ENCODE assay signal across 9 mouse cellular contexts in genomic region chr15:7137607-7138006, GRCm38 (mm10). TPM values are rescaled to one million over a fixed set of nuclear protein-coding genes. Genes with fewer than 3 reads are reported as not detected.
DNase-seq lines count a peak whose midpoint lies in the region; ATAC-seq and TF ChIP-seq lines count a peak whose summit lies in the region.
"Had no signal": no experiment of that assay in that cellular context is flagged by ENCODE, and none has a peak within 500 bp of the region (broad histone marks: within the 10 kb centered on the region; RNA-seq: fewer than 3 reads in every experiment).

No protein-coding gene starts in this region.

- TF ChIP-seq CTCF in intestine, postnatal 0 days (IDR thresholded peaks at IDR 0.05; ENCODE audit: low read depth), result no peak

- DNase-seq in kidney, adult 11 months, result peak; percentile 81
- DNase-seq in kidney, postnatal 4 days, result peak; percentile 32 to 53
- peak; percentile 72 for DNase-seq in lung, postnatal 25 days (ENCODE audit: low spot score)
- no peak for DNase-seq in c-Kit-positive CD71-positive TER-119-positive erythroid progenitor cells, embryonic 14.5 days (ENCODE audit: low spot score)
- DNase-seq in B cell, adult 2 months, result no peak

- H3K27ac ChIP-seq in kidney, embryonic 14.5 days (ENCODE audit: low read depth, low read length), result no peak overlapping the region
- no peak overlapping the region for H3K27ac ChIP-seq in intestine, postnatal 0 days (ENCODE audit: low read depth, low read length)
- H3K27ac ChIP-seq: hindbrain, embryonic 12.5 days had no signal

- no peaks in the 10 kb centered on the region for H3K9me3 ChIP-seq in kidney, embryonic 14.5 days (ENCODE audit: control insufficient read depth, low read length)
- H3K9me3 ChIP-seq in intestine, postnatal 0 days (ENCODE audit: control insufficient read depth), result no peaks in the 10 kb centered on the region
- H3K9me3 ChIP-seq: hindbrain, embryonic 12.5 days had no signal

- H3K4me2 ChIP-seq in kidney, embryonic 14.5 days (replicated peaks; ENCODE audit: low read depth, low read length), result no peak overlapping the region
- H3K4me2 ChIP-seq in intestine, postnatal 0 days (replicated peaks; ENCODE audit: low read depth), result 0 out of 2 replicates have a peak overlapping the region, but pooled peaks have one; percentile 24
- H3K4me2 ChIP-seq: hindbrain, embryonic 12.5 days had no signal

- no peaks in the 10 kb centered on the region for H3K27me3 ChIP-seq in kidney, embryonic 14.5 days (ENCODE audit: control insufficient read depth, insufficient read depth, low read length)
- no peaks in the 10 kb centered on the region for H3K27me3 ChIP-seq in intestine, postnatal 0 days (replicated peaks; ENCODE audit: control insufficient read depth, insufficient read depth, low read length)

- no peak overlapping the region for H3K4me3 ChIP-seq in kidney, embryonic 14.5 days (ENCODE audit: low read length)
- H3K4me3 ChIP-seq in intestine, postnatal 0 days (ENCODE audit: low read depth, low read length), result no peak overlapping the region
- H3K4me3 ChIP-seq: hindbrain, embryonic 12.5 days had no signal

- WGBS in kidney, embryonic 14.5 days, result 48% methylated on average over 12 of the region's 12 CpGs
- 32% methylated on average over 12 of the region's 12 CpGs for WGBS in intestine, postnatal 0 days

- no peak for ATAC-seq in kidney, embryonic 14.5 days (ENCODE audit: low FRiP score, low TSS enrichment)
- ATAC-seq in intestine, postnatal 0 days, result peak; percentile 50
- no peak for ATAC-seq in inflammation-experienced regulatory T-cells, adult 6 months

- H3K36me3 ChIP-seq in kidney, embryonic 14.5 days (ENCODE audit: control insufficient read depth, insufficient read depth, low read length), result no peaks in the 10 kb centered on the region
- H3K36me3 ChIP-seq in intestine, postnatal 0 days (ENCODE audit: control insufficient read depth, insufficient read depth), result no peaks in the 10 kb centered on the region
- H3K36me3 ChIP-seq: hindbrain, embryonic 12.5 days had no signal

- no peak overlapping the region for H3K9ac ChIP-seq in kidney, embryonic 14.5 days (ENCODE audit: low read depth, low read length)
- H3K9ac ChIP-seq in intestine, postnatal 0 days (ENCODE audit: low read depth, low read length), result no peak overlapping the region
- H3K9ac ChIP-seq: hindbrain, embryonic 12.5 days had no signal

- H3K4me1 ChIP-seq in kidney, embryonic 14.5 days (ENCODE audit: control insufficient read depth, insufficient read depth, low read length), result peaks cover 13% of the 10 kb centered on the region; the same call in 1 of the 2 replicates
- H3K4me1 ChIP-seq in intestine, postnatal 0 days (replicated peaks; ENCODE audit: control insufficient read depth, insufficient read depth, low read length), result no peaks in the 10 kb centered on the region
- H3K4me1 ChIP-seq: hindbrain, embryonic 12.5 days had no signal

RNA-seq across cellular contexts. Expression of gene Lifr, which starts 47.2 kb away (rescaled TPM):
- polyA plus RNA-seq in kidney, embryonic 14.5 days (2014; fragmentation: Nextera tagmentation; extraction: Ambion mirVana), result 15.2 and 33.5 TPM in 2 replicates
- 6.2 and 6.3 TPM in 2 replicates for polyA plus RNA-seq in intestine, postnatal 0 days (2015; fragmentation: Nextera tagmentation; extraction: Ambion mirVana)
- under 1 TPM in 2 of 3 experiments, not detected in 1; 0.12 to 0.23 TPM for polyA plus RNA-seq in inflammation-experienced regulatory T-cells, adult 6 months (2017; shearing (Covaris generic))

Comparison
In these comparisons a context has a peak if more than half of its experiments do, and no peak if none do; other contexts are left out.
1. DNase-seq: peak in kidney, adult 11 months (single experiment), kidney, postnatal 4 days (2 of 2) and lung, postnatal 25 days (single experiment); none in c-Kit-positive CD71-positive TER-119-positive erythroid progenitor cells, embryonic 14.5 days (single experiment) and B cell, adult 2 months (0 of 2).